Mouse (Mus musculus): ENCODE data around the gene Anks1. TPM values are rescaled to one million over a fixed set of nuclear protein-coding genes. Genes with fewer than 3 reads are reported as not detected.

The Anks1 gene
- 10.5 and 11.3 TPM in 2 replicates for polyA plus RNA-seq (2015; fragmentation: Nextera tagmentation; extraction: Ambion mirVana)

DNA sequence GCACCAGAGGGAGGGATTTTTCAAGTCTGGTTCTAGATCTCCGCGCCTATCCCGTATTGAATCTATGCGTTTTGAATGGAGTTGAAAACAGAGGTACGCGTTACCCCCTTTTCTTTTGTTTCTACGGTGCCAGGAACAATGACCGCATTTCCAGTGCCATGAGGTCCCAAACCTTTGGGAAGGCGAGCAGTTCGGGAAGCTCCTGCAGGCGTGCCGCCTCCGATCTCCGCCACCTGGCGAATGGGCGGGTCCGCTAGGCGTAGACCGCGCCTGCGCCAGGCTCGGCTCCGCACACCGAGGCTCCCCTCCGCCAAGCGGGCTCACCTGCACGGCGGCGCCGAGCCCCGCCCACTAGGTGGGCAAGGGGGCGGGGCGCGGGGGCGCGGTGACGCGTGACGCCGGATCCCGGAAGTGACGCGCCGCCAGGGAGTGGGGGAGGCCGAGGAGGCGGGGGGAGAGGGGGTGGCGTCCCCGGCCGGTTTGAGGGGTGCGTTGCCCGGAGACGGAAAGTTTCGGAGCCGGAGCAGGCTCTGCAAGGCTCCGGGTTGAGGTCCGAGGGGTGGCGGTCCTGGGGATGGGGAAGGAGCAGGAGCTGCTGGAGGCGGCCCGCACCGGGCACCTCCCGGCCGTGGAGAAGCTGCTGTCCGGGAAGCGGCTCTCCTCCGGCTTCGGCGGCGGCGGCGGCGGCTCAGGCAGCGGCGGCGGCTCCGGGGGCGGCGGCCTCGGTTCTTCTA is at the start of gene Anks1:
Gene Anks1, plus strand, starts transcription at position 419 of the 734 bp plus-strand sequence.
- Histone ChIP-seq H3K4me1 (replicated peaks; ENCODE audit: insufficient read depth, low read length) (peaks cover 14% of the 10 kb centered on the region), H3K27me3 (ENCODE audit: insufficient read depth, low read length) (no peaks in the 10 kb centered on the region), H3K36me3 (ENCODE audit: insufficient read depth, low read length) (peaks cover 10% of the 10 kb centered on the region), H3K4me3 (replicated peaks; ENCODE audit: low read depth, low read length) (peak within 1 kb of the TSS; percentile 91), H3K9ac (ENCODE audit: low read depth, low read length) (peak within 1 kb of the TSS; percentile 90), H3K27ac (peak within 1 kb of the TSS; percentile 94), H3K9me3 (replicated peaks; ENCODE audit: low read length) (no peaks in the 10 kb centered on the region), H3K4me2 (ENCODE audit: low read length) (peak within 1 kb of the TSS; percentile 85)
- TF ChIP-seq CTCF (IDR thresholded peaks at IDR 0.05; ENCODE audit: low read depth): peak; percentile 61; the same call in 1 of the 2 replicates
- ATAC-seq (replicated peaks; ENCODE audit: low FRiP score, low read depth): peak; percentile 89
- DNase-seq (ENCODE audit: low spot score): peak; percentile 85
- under 1% methylated on average over 73 of the region's 78 CpGs for WGBS

DNA sequence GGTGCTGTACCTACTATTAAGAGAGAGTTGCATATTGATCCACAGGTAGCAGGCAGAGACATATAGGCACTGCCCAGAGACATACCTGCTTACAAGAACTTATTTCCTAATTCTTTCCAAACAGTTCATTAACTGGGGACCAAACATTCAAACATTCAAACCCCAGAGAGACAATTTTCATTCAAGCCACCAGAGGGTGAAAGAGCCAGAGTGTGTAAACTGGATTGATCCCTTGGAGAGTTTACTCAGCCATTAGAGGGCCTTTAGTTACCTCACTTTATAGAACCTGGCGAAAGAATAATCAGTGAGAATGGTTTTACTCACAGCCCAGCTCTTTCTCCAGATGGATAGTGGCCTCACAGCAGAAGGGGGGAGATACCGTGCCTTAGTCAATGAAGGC is 43.6 kb upstream of the Anks1 start:
- H3K4me2 ChIP-seq (ENCODE audit: low read length): no peak overlapping the region
- WGBS: 88% methylated on average over 2 of the region's 2 CpGs
- H3K36me3 ChIP-seq (ENCODE audit: insufficient read depth, low read length): no peaks in the 10 kb centered on the region
- H3K4me1 ChIP-seq (replicated peaks; ENCODE audit: insufficient read depth, low read length): no peaks in the 10 kb centered on the region
- no peak overlapping the region for H3K9ac ChIP-seq (ENCODE audit: low read depth, low read length)
- DNase-seq (ENCODE audit: low spot score) (peak; percentile 12), ATAC-seq (replicated peaks; ENCODE audit: low FRiP score, low read depth) (no peak)
- no peaks in the 10 kb centered on the region for H3K9me3 ChIP-seq (replicated peaks; ENCODE audit: low read length)
- no peaks in the 10 kb centered on the region for H3K27me3 ChIP-seq (ENCODE audit: insufficient read depth, low read length)
- no peak overlapping the region for H3K4me3 ChIP-seq (replicated peaks; ENCODE audit: low read depth, low read length)
- no peak overlapping the region for H3K27ac ChIP-seq
- peak; percentile 40; the same call in 1 of the 2 replicates for TF ChIP-seq CTCF (IDR thresholded peaks at IDR 0.05; ENCODE audit: low read depth)

- WGBS: 73% methylated on average over 4 of the region's 4 CpGs
- H3K9me3 ChIP-seq (replicated peaks; ENCODE audit: low read length): no peaks in the 10 kb centered on the region
- ATAC-seq (replicated peaks; ENCODE audit: low FRiP score, low read depth) (no peak), DNase-seq (ENCODE audit: low spot score) (no peak)
- no peak overlapping the region for H3K9ac ChIP-seq (ENCODE audit: low read depth, low read length)
- no peaks in the 10 kb centered on the region for H3K27me3 ChIP-seq (ENCODE audit: insufficient read depth, low read length)
- H3K4me2 ChIP-seq (ENCODE audit: low read length): no peak overlapping the region
- H3K36me3 ChIP-seq (ENCODE audit: insufficient read depth, low read length): no peaks in the 10 kb centered on the region
- no peak overlapping the region for H3K4me3 ChIP-seq (replicated peaks; ENCODE audit: low read depth, low read length)
- no peaks in the 10 kb centered on the region for H3K4me1 ChIP-seq (replicated peaks; ENCODE audit: insufficient read depth, low read length)
- no peak overlapping the region for H3K27ac ChIP-seq
- TF ChIP-seq CTCF (IDR thresholded peaks at IDR 0.05; ENCODE audit: low read depth): no peak
Measured at GRCm38 (mm10) chr17:27866737-27867136, 42.4 kb upstream of the Anks1 start.

GRCm38 (mm10) chr17:27871851-27872250 is 37.3 kb upstream of the Anks1 start:
- Histone ChIP-seq H3K9me3 (replicated peaks; ENCODE audit: low read length) (no peaks in the 10 kb centered on the region), H3K4me3 (replicated peaks; ENCODE audit: low read depth, low read length) (no peak overlapping the region), H3K4me2 (ENCODE audit: low read length) (no peak overlapping the region), H3K9ac (ENCODE audit: low read depth, low read length) (no peak overlapping the region), H3K4me1 (replicated peaks; ENCODE audit: insufficient read depth, low read length) (0 out of 2 replicates have a peak, but pooled peaks cover 3% of the 10 kb centered on the region), H3K27me3 (ENCODE audit: insufficient read depth, low read length) (no peaks in the 10 kb centered on the region), H3K27ac (no peak overlapping the region), H3K36me3 (ENCODE audit: insufficient read depth, low read length) (no peaks in the 10 kb centered on the region)
- 84% methylated on average over 3 of the region's 3 CpGs for WGBS
- ATAC-seq (replicated peaks; ENCODE audit: low FRiP score, low read depth) (no peak), DNase-seq (ENCODE audit: low spot score) (no peak)
- TF ChIP-seq CTCF (IDR thresholded peaks at IDR 0.05; ENCODE audit: low read depth): no peak

GRCm38 (mm10) chr17:27873583-27873982 is 35.5 kb upstream of the Anks1 start:
- Histone ChIP-seq H3K27ac (no peak overlapping the region), H3K4me2 (ENCODE audit: low read length) (no peak overlapping the region), H3K4me1 (replicated peaks; ENCODE audit: insufficient read depth, low read length) (0 out of 2 replicates have a peak, but pooled peaks cover 3% of the 10 kb centered on the region), H3K9ac (ENCODE audit: low read depth, low read length) (no peak overlapping the region), H3K9me3 (replicated peaks; ENCODE audit: low read length) (no peaks in the 10 kb centered on the region), H3K4me3 (replicated peaks; ENCODE audit: low read depth, low read length) (no peak overlapping the region), H3K36me3 (ENCODE audit: insufficient read depth, low read length) (peaks cover 5% of the 10 kb centered on the region; the same call in 1 of the 2 replicates), H3K27me3 (ENCODE audit: insufficient read depth, low read length) (no peaks in the 10 kb centered on the region)
- WGBS: 50% methylated on average over 3 of the region's 3 CpGs
- DNase-seq (ENCODE audit: low spot score) (no peak), ATAC-seq (replicated peaks; ENCODE audit: low FRiP score, low read depth) (no peak)
- TF ChIP-seq CTCF (IDR thresholded peaks at IDR 0.05; ENCODE audit: low read depth): no peak

GRCm38 (mm10) chr17:27874510-27874909 is 34.6 kb upstream of the Anks1 start:
- H3K27me3 ChIP-seq (ENCODE audit: insufficient read depth, low read length): no peaks in the 10 kb centered on the region
- TF ChIP-seq CTCF (IDR thresholded peaks at IDR 0.05; ENCODE audit: low read depth): no peak
- 62% methylated on average over 5 of the region's 5 CpGs for WGBS
- H3K4me1 ChIP-seq (replicated peaks; ENCODE audit: insufficient read depth, low read length): 0 out of 2 replicates have a peak, but pooled peaks cover 3% of the 10 kb centered on the region
- no peak for ATAC-seq (replicated peaks; ENCODE audit: low FRiP score, low read depth)
- no peaks in the 10 kb centered on the region for H3K9me3 ChIP-seq (replicated peaks; ENCODE audit: low read length)
- no peak overlapping the region for H3K27ac ChIP-seq
- peaks cover 5% of the 10 kb centered on the region; the same call in 1 of the 2 replicates for H3K36me3 ChIP-seq (ENCODE audit: insufficient read depth, low read length)
- H3K4me2 ChIP-seq (ENCODE audit: low read length): no peak overlapping the region
- no peak overlapping the region for H3K4me3 ChIP-seq (replicated peaks; ENCODE audit: low read depth, low read length)
- no peak for DNase-seq (ENCODE audit: low spot score)
- H3K9ac ChIP-seq (ENCODE audit: low read depth, low read length): no peak overlapping the region

Measured in kidney, postnatal 0 days (tissue).